8 mouse cellular contexts compared by ENCODE assay signal in genomic region chr2:80638364-80639241, GRCm38 (mm10). TPM values are rescaled to one million over a fixed set of nuclear protein-coding genes. Genes with fewer than 3 reads are reported as not detected.
A peak's percentile ranks its signal among the peaks of the same experiment; 100 is the strongest.
DNase-seq lines count a peak whose midpoint lies in the region; ATAC-seq lines count a peak whose summit lies in the region.

No protein-coding gene starts in this region.

- no peaks in the 10 kb centered on the region for H3K9me3 ChIP-seq in intestine, embryonic 14.5 days (ENCODE audit: control insufficient read depth, low read length)

- WGBS in intestine, embryonic 14.5 days = under 1% methylated on average over 45 of the region's 45 CpGs

- ATAC-seq in intestine, embryonic 14.5 days (replicated peaks; ENCODE audit: low FRiP score, low TSS enrichment, low read depth) = peak; percentile 98

- peaks cover 12% of the 10 kb centered on the region for H3K36me3 ChIP-seq in intestine, embryonic 14.5 days (ENCODE audit: control insufficient read depth, insufficient read depth, low read length)

- no peak overlapping the region for H3K27ac ChIP-seq in intestine, embryonic 14.5 days (ENCODE audit: low read depth)

- H3K27me3 ChIP-seq in intestine, embryonic 14.5 days (replicated peaks; ENCODE audit: control insufficient read depth, insufficient read depth, low read length) = no peaks in the 10 kb centered on the region

- intact Hi-C loops in gastrocnemius, postnatal 14 days (cut with DNase I; ENCODE audit: low total_unique reads) = no loop called here
- intact Hi-C loops in left cerebral cortex, postnatal 14 days (cut with DNase I) = loop anchor here (5.0 kb wide), 1 partner anchor 56 kb away; the partner anchor contains the start of gene Nckap1

- H3K4me3 ChIP-seq in intestine, embryonic 14.5 days (ENCODE audit: low read depth, low read length) = peak overlapping the region; percentile 80

- peak overlapping the region; percentile 69 for H3K9ac ChIP-seq in intestine, embryonic 14.5 days (ENCODE audit: low read length)

- DNase-seq in adrenal gland, adult (ENCODE audit: inconsistent age in 2 of 2, low spot score in 1 of 2) = peak; percentile 90 to 98
- peak; percentile 96 for DNase-seq in embryo, embryonic 10.5 days (ENCODE audit: low spot score)
- peak; percentile 85 for DNase-seq in gastrocnemius, postnatal 14 days
- peak; percentile 97 for DNase-seq in intestine, embryonic 14.5 days (ENCODE audit: low spot score)
- DNase-seq in left cerebral cortex, postnatal 14 days (ENCODE audit: low spot score in 2 of 2) = peak; percentile 93 to 95
- DNase-seq in mesoderm, embryonic 11.5 days (ENCODE audit: low read depth, low spot score) = peak; percentile 95
- DNase-seq in right cerebral cortex, postnatal 36 days (ENCODE audit: low spot score in 2 of 2) = peak; percentile 81 to 91
- DNase-seq in yolk sac, embryonic 10.5 days (ENCODE audit: low spot score) = peak; percentile 87

- H3K4me2 ChIP-seq in intestine, embryonic 14.5 days (ENCODE audit: low read length) = peak overlapping the region; percentile 67

- H3K4me1 ChIP-seq in intestine, embryonic 14.5 days (replicated peaks; ENCODE audit: control insufficient read depth, insufficient read depth, low read length) = peaks cover 5% of the 10 kb centered on the region; the same call in 1 of the 2 replicates

RNA-seq across cellular contexts. Expression of gene Nup35, which starts 21.6 kb away (rescaled TPM):
- total RNA-seq in gastrocnemius, postnatal 14 days (2021) = 1 to 10 TPM; 7.4 to 9.0 TPM
- polyA plus RNA-seq in intestine, embryonic 14.5 days (2014; fragmentation: Nextera tagmentation; extraction: Ambion mirVana) = 40.9 and 47.2 TPM in 2 replicates
- total RNA-seq in left cerebral cortex, postnatal 14 days (2021) = 10 to 100 TPM; 15.2 to 15.9 TPM

RNA-seq across cellular contexts. Expression of gene Dusp19, which starts 21.8 kb away (rescaled TPM):
- total RNA-seq in gastrocnemius, postnatal 14 days (2021) = 1 to 10 TPM; 6.5 TPM
- polyA plus RNA-seq in intestine, embryonic 14.5 days (2014; fragmentation: Nextera tagmentation; extraction: Ambion mirVana) = 16.4 and 19.5 TPM in 2 replicates
- total RNA-seq in left cerebral cortex, postnatal 14 days (2021) = 10 to 100 TPM; 19.7 to 21.3 TPM

RNA-seq across cellular contexts. Expression of gene Nckap1, which starts 57.4 kb away (rescaled TPM):
- total RNA-seq in gastrocnemius, postnatal 14 days (2021) = 10 to 100 TPM; 47.1 to 49.2 TPM
- polyA plus RNA-seq in intestine, embryonic 14.5 days (2014; fragmentation: Nextera tagmentation; extraction: Ambion mirVana) = 59.2 and 64.1 TPM in 2 replicates
- 100 to 1,000 TPM; 364 to 384 TPM for total RNA-seq in left cerebral cortex, postnatal 14 days (2021)

Comparison
In these comparisons a context has a peak if more than half of its experiments do, and no peak if none do; other contexts are left out.
1. RNA of gene Nckap1, which starts 57.4 kb away (total RNA-seq): 364 to 384 TPM in left cerebral cortex, postnatal 14 days; 47.1 to 49.2 TPM in gastrocnemius, postnatal 14 days; every median in the first group is over 4 times any median in the second.
2. Peak in every context shown above with its lines, with median percentiles within 50 percentile points of each other: DNase-seq.